Mouse (Mus musculus) ES-E14 (cell line): ENCODE measurements around the gene Dohh. TPM values are rescaled to one million over a fixed set of nuclear protein-coding genes. Genes with fewer than 3 reads are reported as not detected.

Source experiments
- DNase-seq: peaks from one replicate; pipeline ENCODE4 v3.0.0-alpha.2; 2013; ENCODE audit warnings: low read depth, low spot score
- H3K27ac ChIP-seq: 2 replicates; pipeline ENCODE4 v1.5.1; 2012; ENCODE audit warnings: low read depth, mild to moderate bottlenecking, low read length, moderate library complexity, mixed read lengths; ENCODE audit not compliant: poor library complexity, insufficient read depth, severe bottlenecking
- H3K36me3 ChIP-seq: 2 replicates; pipeline ENCODE4 v1.6.1; 2012; ENCODE audit warnings: mild to moderate bottlenecking, low read length, moderate library complexity, mixed read lengths; ENCODE audit not compliant: control insufficient read depth, poor library complexity, insufficient read depth, severe bottlenecking
- H3K4me1 ChIP-seq, 2 experiments: fragments of 150-350 bp in 1 of 2; sonication (generic) in 1 of 2; 2 replicates each; pipeline ENCODE4 v1.6.1; 2012; ENCODE audit warnings: low read length in 2 of 2, mild to moderate bottlenecking in 1 of 2, mixed read lengths in 1 of 2; ENCODE audit not compliant: control insufficient read depth in 2 of 2, insufficient read depth in 2 of 2, poor library complexity in 1 of 2
- H3K4me3 ChIP-seq, 2 experiments: fragments of 150-350 bp in 1 of 2; sonication (generic) in 1 of 2; 2 replicates each; pipeline ENCODE4 v1.5.1; 2012; ENCODE audit warnings: low read length in 2 of 2, low read depth in 1 of 2, mild to moderate bottlenecking in 1 of 2, mixed read lengths in 1 of 2; ENCODE audit not compliant: insufficient read depth in 1 of 2, poor library complexity in 1 of 2, severe bottlenecking in 1 of 2
- H3K9ac ChIP-seq: 2 replicates; pipeline ENCODE4 v1.6.1; 2012; ENCODE audit warnings: low read depth, mild to moderate bottlenecking, low read length, mixed read lengths; ENCODE audit not compliant: poor library complexity, insufficient read depth, severe bottlenecking
- H3K9me3 ChIP-seq: fragments of 150-350 bp; sonication (generic); 2 replicates; pipeline ENCODE4 v1.6.1; 2012; ENCODE audit warnings: low read depth, mild to moderate bottlenecking, low read length; ENCODE audit not compliant: control insufficient read depth, insufficient read depth
- CHD2 ChIP-seq: IDR thresholded peaks from 2 replicates; pipeline ENCODE4 v1.6.1; 2014; ENCODE audit warnings: mild to moderate bottlenecking, low read depth, low read length, inconsistent platforms
- HCFC1 ChIP-seq: IDR thresholded peaks from 2 replicates; pipeline ENCODE4 v1.6.1; 2012; ENCODE audit warnings: low read length, inconsistent platforms, borderline replicate concordance; ENCODE audit not compliant: insufficient read depth
- MAFK ChIP-seq: IDR thresholded peaks from 2 replicates; pipeline ENCODE4 v1.6.1; 2014; ENCODE audit warnings: mild to moderate bottlenecking, low read depth, low read length, inconsistent platforms; ENCODE audit not compliant: insufficient read depth
- ZC3H11A ChIP-seq: IDR thresholded peaks from 2 replicates; pipeline ENCODE4 v1.6.1; 2012; ENCODE audit warnings: low read depth, mild to moderate bottlenecking, inconsistent platforms, low read length, borderline replicate concordance
- ZNF384 ChIP-seq: IDR thresholded peaks from 2 replicates; pipeline ENCODE4 v1.6.1; 2012; ENCODE audit warnings: low read depth, low read length, inconsistent platforms
- in situ Hi-C, 2 experiments: fragments of 600-800 bp; cut with MboI; formaldehyde crosslinking; loops; one replicate each; pipeline ENCODE4 v1.15.1; 2025; ENCODE audit warnings: low sequenced_read_pairs in 2 of 2, inconsistent platforms in 1 of 2; ENCODE audit not compliant: unreplicated experiment in 2 of 2
- total RNA-seq: library from RNA; depleted of rRNA; stranded (reverse); fragments of 300-350 nt; gene quantifications from 2 replicates; pipeline ENCODE4 v1.2.3, GENCODE M21; 2012

The Dohh gene
- total RNA-seq, 1 experiment = 168 TPM

DNA sequence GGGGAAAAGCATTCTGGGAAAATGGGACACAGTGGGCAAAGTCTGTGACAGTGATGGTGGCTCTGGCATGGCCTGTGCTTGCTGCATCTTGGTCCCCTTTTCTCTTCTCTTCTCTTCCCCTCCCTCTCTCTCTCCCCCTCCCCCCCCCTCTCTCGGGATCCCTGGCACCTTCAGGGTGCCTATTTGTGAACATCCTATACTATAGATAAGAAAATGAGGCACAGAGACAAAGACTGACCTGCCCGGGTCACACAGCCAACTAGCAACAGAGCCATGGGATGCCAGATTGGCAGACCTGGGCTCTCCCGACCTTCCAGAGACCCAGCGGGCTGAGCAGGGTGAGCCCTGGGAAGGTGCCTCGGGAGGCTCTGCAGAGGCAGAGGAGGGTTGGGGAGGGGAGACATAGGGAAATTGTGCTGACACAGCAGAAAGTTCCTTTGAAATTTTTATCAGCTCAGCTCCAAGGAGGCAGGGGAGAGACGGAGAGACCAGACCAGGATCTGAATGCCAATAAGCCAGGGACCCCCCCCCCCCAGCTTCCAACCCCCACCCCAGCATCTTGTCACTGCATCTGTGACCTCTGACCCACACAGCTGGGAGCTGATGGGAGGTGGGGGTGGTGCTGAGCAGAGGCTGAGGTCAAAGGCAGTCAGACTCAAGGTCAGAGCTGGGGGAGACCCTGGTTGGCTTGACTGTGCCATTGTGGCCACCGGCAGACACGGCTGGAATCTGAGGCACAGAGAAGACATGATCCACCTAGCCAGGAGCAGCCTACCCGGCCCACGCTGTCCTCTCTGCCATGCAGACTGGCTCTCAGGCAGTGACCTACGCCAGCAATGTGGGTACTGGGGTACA, 34.2 kb downstream of the Dohh start:
- Histone ChIP-seq H3K27ac (0 out of 2 replicates have a peak overlapping the region, but pooled peaks have one; percentile 27), H3K9me3 (no peaks in the 10 kb centered on the region), H3K4me1 (peaks cover 8 to 53% of the 10 kb centered on the region in 2 experiments), H3K9ac (no peak overlapping the region; the same call in 1 of the 2 replicates), H3K4me3 (peak overlapping the region; percentile 9 to 37; a peak in 2 of 4 replicates), H3K36me3 (no peaks in the 10 kb centered on the region)
- DNase-seq = no peak
- in situ Hi-C loops = no loop called here
- TF ChIP-seq ZNF384 = no peak
- TF ChIP-seq MAFK = peak; percentile 99
- no peak for TF ChIP-seq ZC3H11A
- TF ChIP-seq HCFC1 = no peak
- no peak for TF ChIP-seq CHD2

DNA sequence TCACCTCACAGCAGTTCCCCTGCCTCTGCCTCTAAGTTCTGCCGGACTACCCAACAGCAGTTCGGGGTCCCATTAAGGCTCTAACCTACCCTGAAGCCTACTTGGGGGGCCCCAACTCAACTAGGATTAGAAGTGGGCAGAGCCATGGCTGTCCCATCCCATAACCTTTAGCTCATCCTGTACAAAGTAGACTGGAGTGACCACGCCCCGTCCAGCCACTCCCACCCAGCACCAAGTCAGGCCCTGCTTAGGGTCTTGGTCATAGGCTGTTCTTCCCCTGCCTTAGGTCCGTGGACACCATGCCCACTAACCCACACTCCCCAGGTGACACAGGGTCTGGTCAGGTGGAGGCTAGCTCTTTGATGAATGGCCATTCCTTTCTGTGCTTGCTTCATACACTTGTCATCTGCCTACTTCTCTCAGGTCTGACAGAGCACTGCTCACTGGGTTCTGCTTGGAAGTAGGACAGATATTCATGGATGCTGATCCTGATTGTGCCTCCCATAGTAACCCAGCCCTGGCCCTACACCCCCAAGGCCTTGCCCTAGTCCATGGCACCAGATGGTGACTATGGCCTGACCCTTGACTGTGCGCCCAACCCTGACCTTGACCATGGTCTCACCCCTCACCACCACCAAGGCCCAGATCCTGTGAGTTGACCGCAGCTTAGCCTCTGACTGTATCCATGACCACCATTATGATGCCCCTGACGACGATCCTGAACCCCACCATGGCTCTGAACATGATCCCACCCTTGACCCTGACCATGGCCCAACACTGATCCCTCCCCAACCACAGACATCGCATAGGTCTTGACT, 35.1 kb downstream of the Dohh start:
- DNase-seq = no peak
- no peaks in the 10 kb centered on the region for H3K36me3 ChIP-seq
- in situ Hi-C loops = no loop called here
- H3K4me3 ChIP-seq = peak overlapping the region in 1 of 2 experiments; percentile 9; a peak in 2 of 4 replicates
- H3K9me3 ChIP-seq = no peaks in the 10 kb centered on the region
- no peak overlapping the region for H3K9ac ChIP-seq
- H3K27ac ChIP-seq = 0 out of 2 replicates have a peak overlapping the region, but pooled peaks have one; percentile 27
- H3K4me1 ChIP-seq = peaks cover 6 to 53% of the 10 kb centered on the region in 2 experiments
- TF ChIP-seq CHD2 = no peak
- no peak for TF ChIP-seq ZNF384
- no peak for TF ChIP-seq HCFC1
- no peak for TF ChIP-seq ZC3H11A
- TF ChIP-seq MAFK = no peak

DNA sequence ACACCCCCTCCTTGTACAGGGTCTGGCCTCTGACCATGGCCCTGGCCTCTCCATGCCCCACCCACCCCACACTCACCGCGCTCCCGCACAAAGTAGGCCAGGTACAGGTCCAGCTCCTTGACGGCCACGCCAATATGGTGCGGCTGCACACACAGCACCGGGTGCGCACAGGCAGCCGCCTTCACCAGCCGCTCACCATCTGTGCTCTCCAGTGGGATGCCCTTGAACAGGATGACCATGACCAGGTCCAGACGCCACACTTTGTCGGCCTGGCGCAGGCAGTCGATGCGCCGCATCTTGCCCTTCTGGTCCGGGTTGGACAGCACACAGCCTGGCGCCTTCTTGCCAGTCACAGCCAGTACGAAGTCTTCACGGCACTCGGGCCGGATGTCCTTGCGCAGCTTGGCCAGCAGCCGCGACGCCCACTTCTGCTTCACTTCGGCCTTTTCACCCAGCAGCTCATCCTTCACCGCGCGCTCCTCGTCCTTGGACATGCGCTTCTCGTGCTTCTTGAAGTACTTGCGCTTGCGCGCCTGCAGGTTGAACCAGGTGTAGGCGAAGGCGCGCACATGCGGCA, 36.1 kb downstream of the Dohh start:
- H3K36me3 ChIP-seq = no peaks in the 10 kb centered on the region
- TF ChIP-seq HCFC1 (no peak), ZC3H11A (no peak)
- H3K4me3 ChIP-seq = peak overlapping the region; percentile 9 to 53; a peak in 1 of 4 replicates
- in situ Hi-C loops = no loop called here
- no peaks in the 10 kb centered on the region for H3K9me3 ChIP-seq
- H3K9ac ChIP-seq = peak overlapping the region; percentile 34
- DNase-seq = no peak
- no peak overlapping the region for H3K27ac ChIP-seq
- peaks cover 4 to 57% of the 10 kb centered on the region in 2 experiments for H3K4me1 ChIP-seq

DNA sequence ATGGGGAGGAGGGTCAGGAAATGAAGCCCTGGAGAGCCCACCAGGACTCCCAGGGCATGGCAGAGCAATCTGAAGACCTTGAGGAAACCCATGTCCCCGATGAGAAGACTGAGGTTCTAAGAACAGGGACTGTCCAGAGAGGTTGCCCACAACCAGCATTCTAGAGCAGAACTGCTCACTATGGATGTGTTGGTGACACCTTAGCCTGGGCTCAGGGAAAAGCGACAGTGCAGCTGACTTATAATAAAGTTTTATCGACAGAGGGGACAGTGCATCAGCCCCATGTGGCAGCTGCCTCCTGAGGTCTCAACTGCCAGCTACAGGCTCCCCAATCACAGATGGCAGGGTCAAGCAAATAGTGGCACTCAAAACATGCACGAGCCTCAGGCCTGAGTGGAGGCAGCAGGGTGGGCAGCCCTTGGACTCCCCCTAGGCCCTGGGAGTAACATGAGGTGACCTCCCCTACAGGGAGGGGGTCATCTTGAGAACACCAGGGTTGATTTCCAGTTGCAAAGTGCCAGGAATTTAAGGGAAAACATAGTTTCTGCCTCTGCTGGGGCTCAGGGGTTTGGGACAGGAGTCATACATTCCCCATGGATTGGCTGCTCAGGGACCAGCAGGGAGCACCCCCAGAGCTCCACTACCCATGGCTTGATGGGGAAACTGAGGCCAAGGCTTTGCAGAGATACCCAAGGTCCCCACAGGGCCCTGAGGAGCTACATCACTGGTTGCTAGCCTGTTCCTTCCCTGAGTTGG, 37.0 kb downstream of the Dohh start:
- H3K9me3 ChIP-seq = no peaks in the 10 kb centered on the region
- DNase-seq = no peak
- no peak overlapping the region for H3K27ac ChIP-seq
- in situ Hi-C loops = no loop called here
- TF ChIP-seq MAFK = no peak
- TF ChIP-seq ZNF384 = no peak
- no peak for TF ChIP-seq HCFC1
- TF ChIP-seq ZC3H11A = no peak
- TF ChIP-seq CHD2 = no peak
- H3K36me3 ChIP-seq = no peaks in the 10 kb centered on the region
- H3K9ac ChIP-seq = no peak overlapping the region
- peaks cover 5 to 53% of the 10 kb centered on the region in 2 experiments for H3K4me1 ChIP-seq
- no peak overlapping the region for H3K4me3 ChIP-seq
